Mouse (Mus musculus): ENCODE measurements at regions not wholly inside any gene's neighbourhood (a gene's known extent, or its start where the extent isn't known, plus 50 kb on each side); places are given as distances from the start of the nearest gene placed in this dataset.

GRCm38 (mm10) chr8:82473266-82473665 is 70.2 kb upstream of the Il15 start:
- DNase-seq (ENCODE audit: low spot score in 2 of 2) = no peak

- no peak for DNase-seq (ENCODE audit: low spot score in 2 of 2)
These were observed 68.8 kb upstream of the Il15 start for GRCm38 (mm10) chr8:82471825-82472224.

GRCm38 (mm10) chr8:82469824-82470223 is 66.8 kb upstream of the Il15 start:
- DNase-seq (ENCODE audit: low spot score in 2 of 2) = no peak

GRCm38 (mm10) chr8:82462841-82463240 is 59.8 kb upstream of the Il15 start:
- no peak for DNase-seq (ENCODE audit: low spot score in 2 of 2)

GRCm38 (mm10) chr8:82459007-82459406 is 56.0 kb upstream of the Il15 start:
- DNase-seq (ENCODE audit: low spot score in 2 of 2) = no peak

GRCm38 (mm10) chr8:82454056-82454455 is 51.0 kb upstream of the Il15 start:
- no peak for DNase-seq (ENCODE audit: low spot score in 2 of 2)
